ENCODE assay signal across 19 mouse cellular contexts in genomic region chr16:33143452-33143851, GRCm38 (mm10).
"Had no signal": no experiment of that assay in that cellular context is flagged by ENCODE, and none has a peak within 500 bp of the region (broad histone marks: within the 10 kb centered on the region; RNA-seq: fewer than 3 reads in every experiment).

No protein-coding gene starts in this region.

- H3K9me3 ChIP-seq: liver, embryonic 15.5 days; lung, embryonic 15.5 days; midbrain, embryonic 15.5 days; neural tube, embryonic 12.5 days; stomach, embryonic 15.5 days had no signal

- H3K4me2 ChIP-seq: liver, embryonic 15.5 days; lung, embryonic 15.5 days; midbrain, embryonic 11.5 days; midbrain, embryonic 13.5 days; midbrain, embryonic 15.5 days; neural tube, embryonic 12.5 days; stomach, embryonic 15.5 days had no signal

- ATAC-seq: liver, postnatal 0 days; lung, postnatal 0 days; midbrain, embryonic 13.5 days; midbrain, embryonic 15.5 days had no signal

- H3K36me3 ChIP-seq: liver, embryonic 15.5 days; lung, embryonic 15.5 days; midbrain, embryonic 13.5 days; midbrain, embryonic 15.5 days; neural tube, embryonic 12.5 days; stomach, embryonic 15.5 days had no signal

- H3K27ac ChIP-seq: liver, embryonic 15.5 days; lung, embryonic 15.5 days; macrophage; midbrain, embryonic 13.5 days; midbrain, embryonic 15.5 days; neural tube, embryonic 12.5 days; stomach, embryonic 15.5 days; stomach, postnatal 0 days had no signal

- H3K4me1 ChIP-seq: liver, embryonic 15.5 days; lung, embryonic 15.5 days; midbrain, embryonic 13.5 days; midbrain, embryonic 15.5 days; neural tube, embryonic 12.5 days; stomach, embryonic 15.5 days had no signal

- DNase-seq: liver, postnatal 0 days; lung, adult 2 months; lung, postnatal 14 days; lung, postnatal 36 days; right cerebral cortex, postnatal 14 days; thymus, adult 2 months; thymus, postnatal 25 days; thymus, postnatal 4 days had no signal

- H3K4me3 ChIP-seq: liver, embryonic 15.5 days; lung, embryonic 15.5 days; midbrain, embryonic 13.5 days; midbrain, embryonic 15.5 days; myocyte; neural tube, embryonic 12.5 days; stomach, embryonic 15.5 days had no signal

- H3K9ac ChIP-seq: liver, embryonic 15.5 days; liver, postnatal 0 days; lung, embryonic 15.5 days; midbrain, embryonic 13.5 days; midbrain, embryonic 15.5 days; neural tube, embryonic 12.5 days; stomach, embryonic 15.5 days had no signal

- H3K27me3 ChIP-seq: liver, embryonic 15.5 days; lung, embryonic 15.5 days; midbrain, embryonic 13.5 days; midbrain, embryonic 15.5 days; neural tube, embryonic 12.5 days; stomach, embryonic 15.5 days had no signal
